Mouse (Mus musculus) heart, embryonic 12.5 days (tissue): ENCODE measurements around the gene Gstcd. TPM values are rescaled to one million over a fixed set of nuclear protein-coding genes. Genes with fewer than 3 reads are reported as not detected.

Experiments used
- ATAC-seq: fragments of 200-750 bp; cut with Nextera tagmentation; 2 replicates; pipeline ENCODE4 v1.8.0; 2017; ENCODE audit warnings: moderate TSS enrichment, moderate library complexity; ENCODE audit not compliant: insufficient number of reproducible peaks, low FRiP score
- H3K27ac ChIP-seq: fragments of 300-500 bp; sonication (generic); 2 replicates; pipeline ENCODE4 v1.5.1; 2016; ENCODE audit warnings: mild to moderate bottlenecking, moderate library complexity; ENCODE audit not compliant: poor library complexity, severe bottlenecking
- H3K27me3 ChIP-seq: fragments of 300-500 bp; sonication (generic); replicated peaks from 2 replicates; pipeline ENCODE4 v1.6.1; 2016; ENCODE audit warnings: mild to moderate bottlenecking, moderate library complexity
- H3K36me3 ChIP-seq: fragments of 300-500 bp; sonication (generic); 2 replicates; pipeline ENCODE4 v1.6.1; 2016; ENCODE audit warnings: mild to moderate bottlenecking, moderate library complexity
- H3K4me1 ChIP-seq: fragments of 300-500 bp; sonication (generic); replicated peaks from 2 replicates; pipeline ENCODE4 v1.6.1; 2016; ENCODE audit warnings: mild to moderate bottlenecking
- H3K4me2 ChIP-seq: fragments of 300-500 bp; sonication (generic); 2 replicates; pipeline ENCODE4 v1.6.1; 2016; ENCODE audit warnings: mild to moderate bottlenecking, moderate library complexity
- H3K4me3 ChIP-seq: fragments of 300-500 bp; sonication (generic); 2 replicates; pipeline ENCODE4 v1.5.1; 2016; ENCODE audit warnings: mild to moderate bottlenecking
- H3K9ac ChIP-seq: fragments of 300-500 bp; sonication (generic); 2 replicates; pipeline ENCODE4 v1.6.1; 2016; ENCODE audit warnings: mild to moderate bottlenecking, moderate library complexity
- H3K9me3 ChIP-seq: fragments of 300-500 bp; sonication (generic); replicated peaks from 2 replicates; pipeline ENCODE4 v1.6.1; 2016; ENCODE audit warnings: mild to moderate bottlenecking, moderate library complexity
- WGBS: fragments of 180-500 bp; shearing (Covaris S2); methylation state at CpG from one replicate; pipeline ENCODE4 v1.1.7; 2016; 5-methylcytosine and 5-hydroxymethylcytosine counted together
- polyA plus RNA-seq: library from polyadenylated mRNA; unstranded; fragments of >200 nt; fragmentation: Nextera tagmentation; extraction: Ambion mirVana; gene quantifications from 2 replicates; pipeline ENCODE4 v1.2.1, GENCODE M21; 2016

Gstcd gene
- polyA plus RNA-seq, 1 experiment from 2014 or later: 5.0 TPM

DNA sequence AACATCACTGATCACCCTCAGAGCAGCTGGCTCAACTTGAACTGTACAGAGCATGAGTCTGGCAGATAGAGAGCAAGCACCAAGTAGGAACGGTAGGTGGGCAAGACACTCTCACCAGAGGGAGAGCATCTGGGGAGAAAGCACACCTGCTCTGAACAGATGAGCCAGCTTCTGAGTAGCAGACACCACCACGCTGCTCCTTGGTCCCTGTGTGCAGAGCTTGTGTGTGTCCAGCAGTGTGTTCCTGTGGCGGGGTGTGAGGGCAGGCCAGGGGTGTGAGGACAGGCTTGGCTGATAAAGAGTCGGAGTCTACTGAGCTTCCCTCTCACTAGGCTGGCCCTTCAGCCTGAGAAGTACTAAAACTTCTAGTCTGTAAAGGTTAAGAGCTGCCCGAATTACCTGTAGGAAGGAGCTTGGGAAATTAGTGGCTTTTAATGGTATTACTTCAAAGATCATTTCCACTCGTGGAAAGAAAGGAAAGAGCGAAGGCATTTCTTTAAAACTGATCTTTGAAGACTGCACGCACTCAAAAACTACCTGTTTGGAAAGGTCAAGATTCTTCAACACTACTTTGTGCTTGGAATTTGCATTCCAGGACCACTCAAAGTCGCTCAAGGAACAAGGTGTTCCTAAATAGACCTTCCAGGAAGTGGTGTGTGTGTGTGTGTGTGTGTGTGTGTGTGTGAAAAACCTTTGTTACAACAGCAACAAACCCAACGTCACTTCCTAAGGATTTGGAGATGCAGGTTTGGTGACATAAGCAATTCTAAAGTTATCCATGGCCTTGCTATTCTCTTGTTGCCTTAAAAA is 151.4 kb downstream of the Gstcd start:
- Histone ChIP-seq H3K4me1 (peaks cover 11% of the 10 kb centered on the region), H3K4me2 (no peak overlapping the region), H3K9ac (no peak overlapping the region), H3K9me3 (no peaks in the 10 kb centered on the region), H3K27me3 (no peaks in the 10 kb centered on the region), H3K27ac (no peak overlapping the region), H3K4me3 (no peak overlapping the region), H3K36me3 (no peaks in the 10 kb centered on the region)
- WGBS: 67% methylated on average over 10 of the region's 10 CpGs
- ATAC-seq: no peak

DNA sequence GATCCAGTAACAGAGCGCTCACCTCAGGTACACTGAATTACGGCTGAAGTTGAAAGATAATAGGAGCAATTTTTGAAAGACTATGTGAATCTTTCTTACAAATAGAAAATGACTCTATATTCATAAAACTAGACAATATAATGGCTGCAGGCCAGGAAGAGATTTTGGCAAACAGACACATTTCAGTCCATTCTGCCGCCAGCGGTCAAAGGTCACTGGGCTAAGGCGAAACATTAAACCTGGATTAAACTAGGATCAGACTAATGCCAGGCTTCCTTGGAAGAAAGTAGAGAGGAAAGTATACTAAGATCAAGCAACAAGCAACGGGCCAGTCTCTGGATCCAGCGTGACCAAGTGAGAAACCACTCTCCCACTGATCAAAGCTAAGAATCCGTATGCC is 152.8 kb downstream of the Gstcd start:
- ATAC-seq: no peak
- H3K4me1 ChIP-seq: peaks cover 2% of the 10 kb centered on the region; the same call in 1 of the 2 replicates

DNA sequence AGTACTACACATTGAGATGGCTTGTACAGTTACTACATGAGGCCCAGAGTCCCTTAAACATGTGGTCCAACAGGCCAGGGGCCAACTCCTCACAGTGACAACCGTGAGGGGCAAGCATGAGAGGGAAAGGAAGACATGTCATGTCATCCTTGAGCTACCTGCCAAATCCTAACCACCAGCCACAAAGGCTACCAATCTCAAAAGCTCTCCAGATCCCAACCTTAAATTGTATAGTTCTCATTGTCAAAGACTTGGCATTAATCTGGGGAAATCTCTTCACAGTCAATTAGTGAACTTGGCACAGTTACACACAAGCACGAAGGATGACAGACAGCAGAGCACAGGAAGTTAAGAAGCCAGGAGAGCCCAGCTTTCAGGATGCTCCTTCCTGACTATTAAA is 157.2 kb downstream of the Gstcd start:
- Histone ChIP-seq H3K4me3 (no peak overlapping the region), H3K9me3 (no peaks in the 10 kb centered on the region), H3K27me3 (no peaks in the 10 kb centered on the region), H3K4me1 (no peaks in the 10 kb centered on the region), H3K27ac (no peak overlapping the region), H3K9ac (no peak overlapping the region), H3K4me2 (no peak overlapping the region), H3K36me3 (no peaks in the 10 kb centered on the region)
- 73% methylated on average over 2 of the region's 2 CpGs for WGBS
- no peak for ATAC-seq

More for the DNA sequence above, 152.8 kb downstream of the Gstcd start:
- no peak overlapping the region for H3K4me3 ChIP-seq
- no peaks in the 10 kb centered on the region for H3K9me3 ChIP-seq
- H3K36me3 ChIP-seq: no peaks in the 10 kb centered on the region
- 88% methylated on average over 8 of the region's 8 CpGs for WGBS
- H3K4me2 ChIP-seq: no peak overlapping the region
- no peak overlapping the region for H3K27ac ChIP-seq
- no peaks in the 10 kb centered on the region for H3K27me3 ChIP-seq
- no peak overlapping the region for H3K9ac ChIP-seq

Other genes starting within 250 kb of the Gstcd start
- 23.7 and 25.1 TPM in 2 replicates for gene Npnt, start 141.7 kb downstream of the Gstcd start, polyA plus RNA-seq
- 14.3 and 15.0 TPM in 2 replicates for gene Ints12, start 193 bp downstream of the Gstcd start, polyA plus RNA-seq
- gene Arhgef38, start 142.9 kb upstream of the Gstcd start, polyA plus RNA-seq: not detected in 2 replicates
- gene Ppa2, start 218.1 kb upstream of the Gstcd start, polyA plus RNA-seq: 112 and 115 TPM in 2 replicates